Mouse (Mus musculus) stomach, postnatal 0 days (tissue): Measurements from ENCODE around the gene Tmem26. TPM values are rescaled to one million over a fixed set of nuclear protein-coding genes. Genes with fewer than 3 reads are reported as not detected.

Experiments
- ATAC-seq: fragments of 200-750 bp; cut with Nextera tagmentation; 2 replicates; pipeline ENCODE4 v1.8.0; 2017; ENCODE audit not compliant: low FRiP score, low TSS enrichment
- DNase-seq: peaks from one replicate; pipeline ENCODE4 v3.0.0-alpha.2; 2016; ENCODE audit warnings: low spot score
- H3K27ac ChIP-seq: fragments of 300-500 bp; sonication (generic); replicated peaks from 2 replicates; pipeline ENCODE4 v1.5.1; 2014; ENCODE audit warnings: mild to moderate bottlenecking, control low read depth
- H3K27me3 ChIP-seq: fragments of 300-500 bp; sonication (generic); 2 replicates; pipeline ENCODE4 v1.6.1; 2014; ENCODE audit warnings: low read length; ENCODE audit not compliant: control insufficient read depth, insufficient read depth
- H3K36me3 ChIP-seq: fragments of 300-500 bp; sonication (generic); 2 replicates; pipeline ENCODE4 v1.6.1; 2014; ENCODE audit warnings: low read length, mixed read lengths; ENCODE audit not compliant: control insufficient read depth, insufficient read depth
- H3K4me1 ChIP-seq: fragments of 300-500 bp; sonication (generic); replicated peaks from 2 replicates; pipeline ENCODE4 v1.6.1; 2014; ENCODE audit warnings: antibody characterized with exemption; ENCODE audit not compliant: control insufficient read depth, insufficient read depth
- H3K4me2 ChIP-seq: fragments of 300-500 bp; sonication (generic); replicated peaks from 2 replicates; pipeline ENCODE4 v1.6.1; 2014; ENCODE audit warnings: low read depth, mild to moderate bottlenecking, control low read depth, moderate library complexity
- H3K4me3 ChIP-seq: fragments of 300-500 bp; sonication (generic); 2 replicates; pipeline ENCODE4 v1.5.1; 2014; ENCODE audit warnings: low read depth, low read length, control low read depth
- H3K9ac ChIP-seq: fragments of 300-500 bp; sonication (generic); 2 replicates; pipeline ENCODE4 v1.6.1; 2014; ENCODE audit warnings: mild to moderate bottlenecking, low read length, control low read depth, mixed read lengths
- H3K9me3 ChIP-seq: fragments of 300-500 bp; sonication (generic); 2 replicates; pipeline ENCODE4 v1.6.1; 2016; ENCODE audit warnings: low read length; ENCODE audit not compliant: control insufficient read depth
- CTCF ChIP-seq: IDR thresholded peaks from 2 replicates; pipeline ENCODE4 v1.5.1; 2016; ENCODE audit warnings: antibody characterized with exemption, low read depth, mild to moderate bottlenecking, moderate library complexity
- EP300 ChIP-seq: optimal IDR thresholded peaks from 2 replicates; pipeline ENCODE3; 2016; ENCODE audit warnings: antibody characterized with exemption
- WGBS: fragments of 180-500 bp; shearing (Covaris S2); extraction: QIAGEN DNeasy Blood & Tissue Kit; methylation state at CpG from one replicate; pipeline ENCODE4 v1.1.7; 2014; 5-methylcytosine and 5-hydroxymethylcytosine counted together
- polyA plus RNA-seq: library from polyadenylated mRNA; unstranded; fragments of >200 nt; fragmentation: Nextera tagmentation; extraction: Ambion mirVana; gene quantifications from 2 replicates; pipeline ENCODE4 v1.2.1, GENCODE M21; 2015

The Tmem26 gene
- polyA plus RNA-seq, 1 experiment from 2014 or later, result 4.9 TPM

GRCm38 (mm10) chr10:68759789-68760188, 36.3 kb downstream of the Tmem26 start:
- 60% methylated on average over 7 of the region's 7 CpGs for WGBS

GRCm38 (mm10) chr10:68781067-68781868, 57.8 kb downstream of the Tmem26 start:
- H3K27me3 ChIP-seq, result no peaks in the 10 kb centered on the region
- TF ChIP-seq EP300, result peak; percentile 42
- no peak for TF ChIP-seq CTCF

More at GRCm38 (mm10) chr10:68759789-68760188, 36.3 kb downstream of the Tmem26 start:
- Histone ChIP-seq H3K27me3 (no peaks in the 10 kb centered on the region), H3K27ac (no peak overlapping the region), H3K9ac (no peak overlapping the region), H3K4me2 (no peak overlapping the region), H3K9me3 (no peaks in the 10 kb centered on the region), H3K36me3 (no peaks in the 10 kb centered on the region), H3K4me3 (no peak overlapping the region), H3K4me1 (no peaks in the 10 kb centered on the region)
- DNase-seq, result no peak
- ATAC-seq, result no peak
- TF ChIP-seq EP300 (no peak), CTCF (no peak)

GRCm38 (mm10) chr10:68782724-68783123, 59.3 kb downstream of the Tmem26 start:
- ATAC-seq (no peak), DNase-seq (no peak)
- Histone ChIP-seq H3K4me1 (no peaks in the 10 kb centered on the region), H3K36me3 (no peaks in the 10 kb centered on the region), H3K27me3 (no peaks in the 10 kb centered on the region), H3K9ac (no peak overlapping the region), H3K4me2 (no peak overlapping the region), H3K27ac (no peak overlapping the region), H3K4me3 (no peak overlapping the region), H3K9me3 (no peaks in the 10 kb centered on the region)
- TF ChIP-seq EP300, result no peak
- TF ChIP-seq CTCF, result no peak
- WGBS, result 79% methylated on average over 6 of the region's 6 CpGs

More at GRCm38 (mm10) chr10:68781067-68781868, 57.8 kb downstream of the Tmem26 start:
- Histone ChIP-seq H3K4me1 (no peaks in the 10 kb centered on the region), H3K4me3 (no peak overlapping the region), H3K27ac (no peak overlapping the region), H3K9me3 (no peaks in the 10 kb centered on the region), H3K36me3 (no peaks in the 10 kb centered on the region), H3K9ac (no peak overlapping the region), H3K4me2 (no peak overlapping the region)
- ATAC-seq (peak; percentile 47; the same call in 1 of the 2 replicates), DNase-seq (no peak)
- 25% methylated on average over 9 of the region's 9 CpGs for WGBS

GRCm38 (mm10) chr10:68783856-68784255, 60.4 kb downstream of the Tmem26 start:
- H3K4me3 ChIP-seq, result no peak overlapping the region
- H3K4me2 ChIP-seq, result no peak overlapping the region
- H3K27ac ChIP-seq, result no peak overlapping the region
- no peaks in the 10 kb centered on the region for H3K9me3 ChIP-seq
- no peaks in the 10 kb centered on the region for H3K27me3 ChIP-seq
- no peak for ATAC-seq
- DNase-seq, result no peak
- no peaks in the 10 kb centered on the region for H3K36me3 ChIP-seq
- H3K9ac ChIP-seq, result no peak overlapping the region
- TF ChIP-seq CTCF (no peak), EP300 (no peak)
- 75% methylated on average over 2 of the region's 2 CpGs for WGBS
- no peaks in the 10 kb centered on the region for H3K4me1 ChIP-seq

GRCm38 (mm10) chr10:68784463-68784862, 61.0 kb downstream of the Tmem26 start:
- TF ChIP-seq CTCF (no peak), EP300 (no peak)
- DNase-seq (no peak), ATAC-seq (no peak)
- Histone ChIP-seq H3K27me3 (no peaks in the 10 kb centered on the region), H3K27ac (no peak overlapping the region), H3K36me3 (no peaks in the 10 kb centered on the region), H3K9me3 (no peaks in the 10 kb centered on the region), H3K9ac (no peak overlapping the region), H3K4me2 (no peak overlapping the region), H3K4me3 (no peak overlapping the region), H3K4me1 (no peaks in the 10 kb centered on the region)
- 91% methylated on average over 1 of the region's 1 CpGs for WGBS

GRCm38 (mm10) chr10:68795466-68795865, 72.0 kb downstream of the Tmem26 start:
- Histone ChIP-seq H3K36me3 (no peaks in the 10 kb centered on the region), H3K9ac (no peak overlapping the region), H3K27me3 (no peaks in the 10 kb centered on the region), H3K4me3 (no peak overlapping the region), H3K4me2 (peak overlapping the region; percentile 14; the same call in 1 of the 2 replicates), H3K27ac (no peak overlapping the region), H3K9me3 (no peaks in the 10 kb centered on the region), H3K4me1 (no peaks in the 10 kb centered on the region)
- DNase-seq (no peak), ATAC-seq (peak; percentile 29; the same call in 1 of the 2 replicates)
- 35% methylated on average over 3 of the region's 3 CpGs for WGBS
- TF ChIP-seq EP300 (no peak), CTCF (no peak)
